Mouse (Mus musculus): Measurements from ENCODE around the gene Mcm10.

Gene Mcm10

GRCm38 (mm10) chr2:5032665-5033064 is 20.1 kb upstream of the Mcm10 start:
- DNase-seq (ENCODE audit: low spot score in 2 of 2), result no peak

GRCm38 (mm10) chr2:5031215-5031614 is 18.6 kb upstream of the Mcm10 start:
- peak in 1 of 2 experiments; percentile 39 for DNase-seq (ENCODE audit: low spot score in 2 of 2)

GRCm38 (mm10) chr2:5029808-5030207 is 17.2 kb upstream of the Mcm10 start:
- no peak for DNase-seq (ENCODE audit: low spot score in 2 of 2)

GRCm38 (mm10) chr2:5028047-5028446 is 15.5 kb upstream of the Mcm10 start:
- no peak for DNase-seq (ENCODE audit: low spot score in 2 of 2)

GRCm38 (mm10) chr2:5027057-5027456 is 14.5 kb upstream of the Mcm10 start:
- no peak for DNase-seq (ENCODE audit: low spot score in 2 of 2)

GRCm38 (mm10) chr2:5025162-5025733 is 12.7 kb upstream of the Mcm10 start:
- DNase-seq (ENCODE audit: low spot score in 2 of 2), result no peak

- no peak for DNase-seq (ENCODE audit: low spot score in 2 of 2)
Observed at GRCm38 (mm10) chr2:5023699-5024399, 11.3 kb upstream of the Mcm10 start.

GRCm38 (mm10) chr2:5023275-5023674 is 10.7 kb upstream of the Mcm10 start:
- no peak for DNase-seq (ENCODE audit: low spot score in 2 of 2)

GRCm38 (mm10) chr2:5019708-5020107 is 7.1 kb upstream of the Mcm10 start:
- peak; percentile 60 to 61 for DNase-seq (ENCODE audit: low spot score in 2 of 2)

- no peak for DNase-seq (ENCODE audit: low spot score in 2 of 2)
Observed at GRCm38 (mm10) chr2:5016922-5017321, 4.3 kb upstream of the Mcm10 start.

GRCm38 (mm10) chr2:5015527-5015926 is 2.9 kb upstream of the Mcm10 start:
- DNase-seq (ENCODE audit: low spot score in 2 of 2), result no peak

- DNase-seq (ENCODE audit: low spot score in 2 of 2), result no peak
Observed at GRCm38 (mm10) chr2:5014616-5015015, 2.0 kb upstream of the Mcm10 start.

GRCm38 (mm10) chr2:5011898-5012490 is 597 bp downstream of the Mcm10 start:
- DNase-seq (ENCODE audit: low spot score in 2 of 2), result no peak

- no peak for DNase-seq (ENCODE audit: low spot score in 2 of 2)
Observed at GRCm38 (mm10) chr2:5007107-5007506, 5.5 kb downstream of the Mcm10 start.

- no peak for DNase-seq (ENCODE audit: low spot score in 2 of 2)
Observed at GRCm38 (mm10) chr2:5001266-5001665, 11.3 kb downstream of the Mcm10 start.

- DNase-seq (ENCODE audit: low spot score in 2 of 2), result no peak
Observed at GRCm38 (mm10) chr2:4998905-4999304, 13.7 kb downstream of the Mcm10 start.

- DNase-seq (ENCODE audit: low spot score in 2 of 2), result no peak
Observed at GRCm38 (mm10) chr2:4996421-4996824, 16.2 kb downstream of the Mcm10 start.

- DNase-seq (ENCODE audit: low spot score in 2 of 2), result no peak
Observed at GRCm38 (mm10) chr2:4995646-4996045, 16.9 kb downstream of the Mcm10 start.

GRCm38 (mm10) chr2:4994436-4994835 is 18.2 kb downstream of the Mcm10 start:
- DNase-seq (ENCODE audit: low spot score in 2 of 2), result no peak

GRCm38 (mm10) chr2:4993584-4993983 is 19.0 kb downstream of the Mcm10 start:
- peak; percentile 59 to 60 for DNase-seq (ENCODE audit: low spot score in 2 of 2)

- no peak for DNase-seq (ENCODE audit: low spot score in 2 of 2)
Observed at GRCm38 (mm10) chr2:4988826-4989424, 23.7 kb downstream of the Mcm10 start.

GRCm38 (mm10) chr2:4987388-4988180 is 25.0 kb downstream of the Mcm10 start:
- DNase-seq (ENCODE audit: low spot score in 2 of 2), result no peak

Data from right cerebral cortex, adult 2 months (tissue).